Mouse (Mus musculus) 3134 (cell line): ENCODE results near the gene Plg.

Experiments used
- DNase-seq: peaks from one replicate; pipeline ENCODE4 v3.0.0-alpha.2; 2011; ENCODE audit warnings: low spot score; ENCODE audit not compliant: insufficient read length; ENCODE audit errors: extremely low read depth

The Plg gene

DNA sequence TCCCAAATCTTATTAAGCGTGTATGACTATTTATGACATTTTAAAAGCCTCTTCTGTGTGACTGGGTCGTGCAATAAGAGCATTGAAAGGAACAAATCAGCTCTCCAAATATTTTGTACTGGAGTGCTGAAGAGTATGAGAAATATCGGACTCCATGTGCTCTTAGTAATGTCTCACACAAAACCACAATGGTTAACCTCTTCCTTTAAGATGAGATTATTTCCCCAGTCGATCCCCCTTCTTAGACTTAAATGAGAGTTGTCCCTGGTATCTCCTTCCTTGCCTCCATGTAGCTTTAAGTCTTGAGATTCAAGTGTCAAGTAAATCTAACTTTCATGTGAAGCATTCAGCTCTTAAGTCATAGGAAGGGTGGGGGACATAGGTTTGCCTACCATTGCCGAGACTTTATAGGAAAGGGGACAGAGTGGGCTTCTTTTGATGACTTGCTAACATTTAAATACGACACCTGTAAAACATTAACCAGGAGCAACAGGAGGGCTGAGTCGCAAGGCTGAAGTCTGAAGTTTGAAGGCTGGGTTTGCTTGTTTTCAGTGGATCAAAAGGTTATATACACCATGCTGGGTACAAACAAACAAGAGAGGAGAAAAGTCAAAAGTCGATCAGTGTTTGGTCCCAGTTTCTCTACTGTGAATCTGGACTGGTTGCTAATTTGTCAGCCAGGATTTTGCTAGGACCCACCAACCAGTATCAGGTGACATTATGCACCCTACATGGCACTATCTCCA, 6.8 kb downstream of the Plg start:
- DNase-seq: no peak

- no peak for DNase-seq
Measured at GRCm38 (mm10) chr17:12387781-12388180, 9.4 kb downstream of the Plg start.

- no peak for DNase-seq
Measured at GRCm38 (mm10) chr17:12388239-12388638, 9.8 kb downstream of the Plg start.

GRCm38 (mm10) chr17:12396163-12396677, 17.8 kb downstream of the Plg start:
- DNase-seq: no peak

DNA sequence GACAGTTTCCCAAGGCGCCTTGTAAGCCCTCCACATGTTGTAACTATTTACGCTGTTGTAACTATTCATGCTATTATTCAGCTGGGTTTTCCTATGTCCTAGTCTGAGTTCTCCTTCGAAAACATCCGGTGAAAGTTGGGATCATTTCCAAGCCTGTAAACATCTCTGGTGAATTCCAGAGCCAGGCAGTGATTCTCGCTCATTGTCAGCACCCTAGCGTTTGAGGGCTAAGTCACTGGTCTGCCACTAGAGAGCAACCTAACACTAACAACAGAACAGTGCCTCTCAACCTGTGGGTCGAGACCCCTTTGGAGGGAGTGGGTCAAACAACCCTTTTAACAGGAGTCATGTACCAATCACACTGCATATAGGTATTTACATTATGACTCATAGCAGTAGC, 25.0 kb downstream of the Plg start:
- DNase-seq: no peak

- no peak for DNase-seq
Measured at GRCm38 (mm10) chr17:12409346-12409944, 31.0 kb downstream of the Plg start.

DNA sequence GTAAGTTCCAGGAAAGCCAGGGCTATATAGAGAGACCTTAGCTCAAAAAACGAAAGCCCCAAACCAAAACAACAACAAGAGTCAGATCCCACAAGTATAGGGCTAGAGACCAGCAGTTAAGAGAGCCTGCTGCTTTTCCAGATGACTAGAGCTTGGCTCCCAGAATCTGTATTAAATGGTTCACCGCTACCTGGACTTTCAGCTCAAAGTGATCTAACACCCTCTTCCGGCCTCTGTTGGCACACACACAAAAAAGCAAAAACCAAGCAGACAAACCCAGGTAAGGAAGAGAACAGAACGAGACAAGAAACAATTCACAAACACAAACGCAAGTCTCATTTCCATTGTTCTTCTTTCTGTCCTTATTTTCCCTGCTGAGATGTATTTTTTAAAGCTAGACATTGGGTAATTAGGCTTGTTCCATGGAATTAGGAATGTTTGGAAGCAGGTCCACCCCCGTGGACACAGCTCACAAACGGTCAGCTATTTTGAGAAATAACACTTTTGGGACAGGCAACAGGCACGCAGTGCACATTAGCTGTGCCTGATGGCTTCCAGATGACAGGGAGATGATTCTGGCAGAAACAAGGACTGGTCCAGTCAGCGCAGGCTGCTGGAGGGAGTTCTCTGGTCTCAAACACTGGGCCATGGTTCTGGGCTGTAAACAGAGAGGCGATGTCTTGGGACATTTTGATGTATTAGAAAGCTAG, 33.9 kb downstream of the Plg start:
- DNase-seq: no peak

DNA sequence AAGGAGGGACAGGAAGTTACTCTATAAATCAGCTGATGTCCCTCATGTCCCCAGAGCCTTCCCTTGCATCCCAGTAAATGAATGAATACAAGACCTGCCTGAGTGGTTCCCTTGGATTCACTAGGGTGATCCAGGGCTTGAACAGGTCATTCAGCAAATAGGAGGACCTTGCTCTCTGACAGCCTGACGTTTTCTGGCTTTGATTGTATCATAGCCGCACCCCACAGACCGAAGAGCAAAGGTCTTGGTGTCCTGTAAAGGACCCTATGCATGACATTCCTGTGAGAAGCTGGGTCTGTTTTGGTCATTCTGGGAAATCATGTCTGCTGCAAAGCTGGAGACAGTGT, 34.5 kb downstream of the Plg start:
- no peak for DNase-seq

DNA sequence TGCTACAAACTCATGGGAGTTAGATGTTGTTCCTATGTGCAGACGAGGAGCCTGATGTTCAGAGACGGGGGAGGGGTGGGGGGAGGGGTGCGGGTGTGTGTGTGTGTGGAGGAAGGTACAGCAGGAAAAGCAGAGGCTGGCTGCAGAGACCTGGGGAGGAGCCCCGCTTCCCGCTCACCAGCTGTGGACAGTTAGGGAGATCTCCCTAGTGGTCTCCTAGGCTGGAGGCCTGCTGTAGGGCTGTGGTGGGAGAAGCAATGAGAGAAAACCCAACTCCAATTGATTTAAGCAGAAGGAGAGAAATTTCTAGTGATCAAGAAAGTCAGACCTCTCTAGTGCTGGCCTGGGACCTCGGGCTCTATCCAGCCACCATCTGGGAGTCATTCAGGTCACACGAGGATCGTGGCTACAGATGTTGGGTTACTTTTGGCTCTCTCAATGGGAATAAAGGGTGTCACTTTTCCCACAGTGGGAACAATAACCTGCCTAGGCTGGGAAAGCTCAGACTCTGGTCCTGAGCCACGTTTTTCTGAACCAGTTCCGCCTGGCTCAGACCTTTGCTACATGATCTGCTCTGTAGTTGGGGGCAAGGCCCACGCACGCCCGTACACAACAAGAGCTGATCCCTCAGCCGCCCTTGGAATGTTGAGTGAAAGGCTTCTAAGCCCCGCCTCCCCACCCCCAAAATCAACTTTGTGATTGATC, 36.8 kb downstream of the Plg start:
- no peak for DNase-seq

DNA sequence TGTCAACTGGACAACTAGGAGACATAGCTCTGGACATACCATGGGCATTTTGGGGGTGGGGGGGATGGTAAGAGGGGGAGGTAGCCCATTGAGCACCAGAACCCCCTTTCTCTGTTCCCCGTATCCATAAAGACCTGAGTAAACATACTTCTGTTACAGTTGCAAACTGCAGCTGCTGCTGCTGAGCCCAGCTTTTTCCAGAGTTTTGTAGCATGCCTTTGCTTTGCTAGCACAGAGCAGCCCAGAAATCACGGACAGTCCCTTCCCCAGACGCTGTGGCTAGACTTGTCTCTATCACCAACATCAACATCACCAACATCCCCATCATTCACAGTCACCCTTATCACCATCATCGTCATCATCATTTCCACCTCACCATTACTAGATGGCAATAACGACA, 37.3 kb downstream of the Plg start:
- no peak for DNase-seq

DNA sequence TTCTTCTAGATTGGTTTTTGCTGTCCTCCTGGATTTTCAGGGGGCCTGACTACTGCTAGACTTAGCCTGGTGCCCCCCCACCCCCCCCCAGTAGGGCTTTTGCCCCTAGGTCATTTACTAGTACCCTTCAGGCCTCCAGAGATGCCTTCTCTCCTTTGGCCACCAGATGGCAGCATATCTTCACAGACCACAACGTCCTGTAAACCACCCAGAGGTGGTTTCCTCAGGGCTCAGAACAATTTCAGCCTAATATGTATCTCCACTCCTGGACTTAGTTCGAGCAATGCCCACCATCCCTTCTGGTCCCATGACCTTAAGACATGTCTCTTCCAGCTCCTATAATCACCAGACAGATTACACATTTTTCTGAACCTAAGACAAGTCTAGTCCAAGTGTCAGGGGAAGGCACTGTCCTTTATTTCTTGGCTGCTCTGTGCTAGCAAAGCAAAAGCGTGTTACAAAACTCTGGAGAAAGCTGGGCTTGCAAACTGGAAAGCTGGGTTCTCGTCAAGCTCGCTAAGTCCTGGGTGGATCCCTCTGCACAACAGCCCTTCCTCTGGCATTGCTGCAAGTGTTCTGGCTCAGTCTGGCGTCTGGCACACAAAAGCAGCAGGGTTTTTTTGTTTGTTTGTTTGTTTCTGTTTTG, 38.0 kb downstream of the Plg start:
- DNase-seq: no peak

DNA sequence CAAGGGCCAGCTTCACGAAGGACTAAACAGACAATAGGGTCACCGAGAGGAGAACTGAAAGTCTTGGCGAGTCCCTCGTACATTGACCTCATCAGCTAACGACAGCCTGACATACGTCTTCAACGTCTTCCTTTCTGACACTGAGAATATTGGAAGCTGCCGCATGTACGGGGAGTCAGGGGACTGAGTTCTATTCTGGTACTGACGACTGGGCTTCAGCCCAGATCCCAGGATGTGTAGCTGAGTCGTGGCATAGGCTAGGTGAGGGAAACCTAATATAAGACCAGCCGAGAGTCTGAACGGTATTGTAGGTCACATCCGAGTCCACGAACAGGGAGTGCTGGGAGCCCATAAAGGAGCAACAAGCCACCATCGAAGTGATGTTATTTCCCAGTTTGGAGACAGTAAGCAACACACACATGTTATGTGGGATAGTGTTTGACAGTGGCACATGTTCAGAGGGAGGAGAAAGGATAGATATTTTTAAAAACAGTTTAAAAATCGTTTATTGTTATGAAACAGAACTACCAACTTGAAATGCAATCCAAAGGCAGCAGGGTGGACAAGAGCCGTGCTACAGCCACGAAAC, 41.2 kb downstream of the Plg start:
- no peak for DNase-seq

DNA sequence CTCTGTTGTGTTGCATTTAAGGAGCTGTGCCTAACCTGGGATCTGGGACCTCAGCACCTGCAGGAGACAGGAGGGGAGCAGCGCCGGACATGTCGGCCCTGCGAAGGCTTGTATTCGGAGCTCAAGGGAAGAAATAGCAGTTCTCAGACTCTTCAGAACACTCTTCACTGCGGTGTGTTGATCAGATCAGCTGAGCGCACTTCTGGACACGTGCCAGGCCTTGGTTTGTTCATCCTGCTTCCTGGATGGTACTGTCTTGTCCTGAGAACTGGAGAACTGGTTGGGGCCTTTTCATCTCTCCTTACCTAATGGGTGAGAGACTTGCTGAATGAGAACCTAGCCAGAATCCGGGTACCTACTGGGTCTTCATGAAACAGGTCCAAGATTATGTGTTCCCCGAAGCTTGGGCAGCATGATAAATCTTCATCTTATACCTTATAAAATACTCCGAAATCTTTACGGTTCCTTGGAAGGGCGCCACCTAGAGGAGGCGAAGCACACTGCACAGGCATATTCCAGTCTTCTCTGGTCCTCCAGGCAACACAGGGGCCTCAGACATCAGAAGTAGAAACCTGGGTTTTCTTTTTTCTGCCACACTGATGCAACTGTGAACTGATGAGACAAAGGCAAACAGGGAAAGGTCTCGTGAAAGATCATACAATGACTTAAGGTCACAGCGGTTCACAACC, 42.6 kb downstream of the Plg start:
- DNase-seq: no peak

- DNase-seq: no peak
Measured at GRCm38 (mm10) chr17:12422143-12422542, 43.7 kb downstream of the Plg start.

DNA sequence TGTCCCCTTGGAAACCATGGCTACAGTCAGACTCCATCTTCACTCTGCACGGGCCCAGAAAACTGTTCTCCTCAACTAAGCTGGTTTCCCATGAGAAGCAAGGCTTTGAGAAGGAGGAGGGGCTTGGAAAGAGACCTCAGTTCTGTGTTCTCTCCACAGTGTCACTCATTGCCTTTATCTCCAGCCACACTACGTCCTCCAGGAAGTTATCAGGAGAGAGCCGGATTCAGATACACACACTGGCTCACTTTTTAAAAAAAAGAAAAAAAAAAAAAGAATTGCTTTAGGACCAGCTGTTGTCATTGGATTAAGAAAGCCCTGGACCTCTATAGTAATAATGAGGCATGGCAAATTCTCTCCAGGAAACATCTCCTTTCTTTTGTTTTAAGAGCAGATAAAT, 48.7 kb downstream of the Plg start:
- DNase-seq: no peak

GRCm38 (mm10) chr17:12428369-12428768, 50.0 kb downstream of the Plg start:
- no peak for DNase-seq

- DNase-seq: no peak
Measured at GRCm38 (mm10) chr17:12431707-12432106, 53.3 kb downstream of the Plg start.

GRCm38 (mm10) chr17:12437771-12438170, 59.4 kb downstream of the Plg start:
- DNase-seq: no peak

DNA sequence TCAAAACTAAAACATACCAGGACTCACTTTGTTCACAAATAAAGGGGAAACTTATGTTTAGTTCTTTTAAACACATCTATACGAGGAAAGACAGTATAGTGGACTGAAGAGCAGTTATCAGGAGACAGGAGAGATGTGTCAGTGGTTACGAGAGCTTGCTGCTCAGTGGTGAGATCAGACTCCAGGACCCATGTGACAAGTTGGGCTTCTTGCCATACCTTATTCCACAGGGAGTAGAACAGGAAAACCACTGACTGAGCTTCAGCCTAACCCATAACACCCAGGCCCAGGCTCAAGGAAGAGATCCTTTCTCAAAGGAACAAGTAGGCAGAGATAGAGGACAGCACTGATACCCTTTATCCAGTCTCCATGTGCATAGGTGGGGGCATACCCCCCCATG, 66.2 kb downstream of the Plg start:
- DNase-seq: peak; percentile 32

DNA sequence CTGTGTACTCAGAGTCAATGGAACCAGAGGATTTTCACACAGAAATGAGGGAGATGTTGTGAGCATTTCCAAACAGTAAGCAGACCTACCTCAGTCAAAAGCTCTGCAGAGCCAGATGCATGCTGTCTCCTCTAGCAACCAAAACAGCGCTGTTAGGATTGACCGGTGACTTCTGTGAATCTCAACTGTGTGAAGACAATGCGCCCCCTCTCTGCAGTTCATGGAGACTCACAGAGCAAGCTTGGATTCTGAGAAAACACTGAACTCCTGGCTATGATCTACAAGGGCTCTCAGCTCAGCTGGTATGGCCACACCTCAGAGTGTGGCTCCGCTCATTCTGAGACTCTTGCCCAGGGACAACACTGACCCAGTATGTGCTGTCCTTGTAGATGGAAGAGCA, 72.8 kb downstream of the Plg start:
- no peak for DNase-seq
